Comparison of ENCODE assay signal across 14 mouse cellular contexts in the genomic region with DNA sequence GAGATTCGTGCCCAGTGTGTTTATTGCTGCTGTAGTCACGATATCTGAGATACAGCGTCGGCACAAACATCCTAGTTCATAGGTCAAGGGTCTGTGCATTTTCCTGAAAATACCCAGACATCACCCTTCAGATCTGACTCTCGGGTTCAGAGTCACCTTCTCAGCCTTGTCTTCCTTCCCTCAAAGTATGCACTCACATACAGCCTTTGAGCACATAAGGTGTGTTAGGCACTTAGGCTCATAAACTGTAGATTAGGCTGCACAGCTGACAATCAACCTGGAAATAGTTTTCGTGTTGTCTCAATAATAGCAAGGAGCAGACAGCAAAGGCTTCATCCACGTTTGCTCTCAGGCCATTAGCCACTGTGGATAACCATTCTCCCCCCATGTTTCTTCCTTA. TPM values are rescaled to one million over a fixed set of nuclear protein-coding genes. Genes with fewer than 3 reads are reported as not detected.
"Had no signal": no experiment of that assay in that cellular context is flagged by ENCODE, and none has a peak within 500 bp of the region (broad histone marks: within the 10 kb centered on the region; RNA-seq: fewer than 3 reads in every experiment).

No protein-coding gene starts in this region.

- H3K27ac ChIP-seq: liver, embryonic 14.5 days; midbrain, embryonic 15.5 days; neural tube, embryonic 13.5 days; stomach, embryonic 15.5 days had no signal

- ATAC-seq: inflammation-experienced regulatory T-cells, adult 6 months; lung, postnatal 0 days; midbrain, embryonic 15.5 days had no signal

- H3K4me1 ChIP-seq: megakaryocyte, embryonic 14.5 days; midbrain, embryonic 15.5 days; neural tube, embryonic 13.5 days; stomach, embryonic 15.5 days had no signal

- H3K9me3 ChIP-seq: midbrain, embryonic 15.5 days; neural tube, embryonic 13.5 days; stomach, embryonic 15.5 days had no signal

- H3K4me2 ChIP-seq: midbrain, embryonic 11.5 days; midbrain, embryonic 15.5 days; neural tube, embryonic 13.5 days; stomach, embryonic 15.5 days had no signal

- DNase-seq: kidney, adult 2 months; kidney, postnatal 25 days; lung, adult 18-20 months; lung, postnatal 4 days; retina, postnatal 1 day; right cerebral cortex, postnatal 14 days had no signal

- H3K36me3 ChIP-seq: midbrain, embryonic 15.5 days; neural tube, embryonic 13.5 days; stomach, embryonic 15.5 days had no signal

- H3K27me3 ChIP-seq: megakaryocyte, embryonic 14.5 days; midbrain, embryonic 15.5 days; neural tube, embryonic 13.5 days; stomach, embryonic 15.5 days had no signal

- H3K9ac ChIP-seq: liver, embryonic 14.5 days; midbrain, embryonic 15.5 days; neural tube, embryonic 13.5 days; stomach, embryonic 15.5 days had no signal

- H3K4me3 ChIP-seq: megakaryocyte, embryonic 14.5 days; midbrain, embryonic 15.5 days; neural tube, embryonic 13.5 days; stomach, embryonic 15.5 days had no signal

RNA-seq across cellular contexts. Expression of a gene that starts 11.6 kb away (rescaled TPM):
- polyA plus RNA-seq: inflammation-experienced regulatory T-cells, adult 6 months had no signal
